Mouse (Mus musculus): ENCODE data around the gene Fyttd1. TPM values are rescaled to one million over a fixed set of nuclear protein-coding genes. Genes with fewer than 3 reads are reported as not detected.
"Not testable (repeated sequence)": the region's sequence is repeated elsewhere in the genome, so short reads cannot be mapped to it uniquely, and the experiment has no call there.

Fyttd1 gene
- total RNA-seq, 4 experiments from 2014 or later = 94.2 to 123 (median 109) TPM

GRCm38 (mm10) chr16:32878972-32879926, 1.9 kb downstream of the Fyttd1 start:
- no peak for DNase-seq (ENCODE audit: low spot score)

- no peak for DNase-seq (ENCODE audit: low spot score)
These were observed 4.2 kb downstream of the Fyttd1 start for GRCm38 (mm10) chr16:32881538-32881937.

- no peak for DNase-seq (ENCODE audit: low spot score)
These were observed 10.7 kb downstream of the Fyttd1 start for GRCm38 (mm10) chr16:32887996-32888395.

- no peak for DNase-seq (ENCODE audit: low spot score)
These were observed 12.6 kb downstream of the Fyttd1 start for GRCm38 (mm10) chr16:32889881-32890280.

- DNase-seq (ENCODE audit: low spot score) = no peak
These were observed 18.8 kb downstream of the Fyttd1 start for GRCm38 (mm10) chr16:32896126-32896525.

GRCm38 (mm10) chr16:32901360-32902050, 24.2 kb downstream of the Fyttd1 start:
- DNase-seq (ENCODE audit: low spot score) = no peak

- no peak for DNase-seq (ENCODE audit: low spot score)
These were observed 24.7 kb downstream of the Fyttd1 start for GRCm38 (mm10) chr16:32902051-32902428.

- no peak for DNase-seq (ENCODE audit: low spot score)
These were observed 28.9 kb downstream of the Fyttd1 start for GRCm38 (mm10) chr16:32906186-32906585.

- no peak for DNase-seq (ENCODE audit: low spot score)
These were observed 29.4 kb downstream of the Fyttd1 start for GRCm38 (mm10) chr16:32906727-32907126.

GRCm38 (mm10) chr16:32913212-32913611, 35.9 kb downstream of the Fyttd1 start:
- DNase-seq (ENCODE audit: low spot score) = no peak

- peak; percentile 96 for DNase-seq (ENCODE audit: low spot score)
These were observed 36.9 kb downstream of the Fyttd1 start, which contains the start of gene Lrch3 for GRCm38 (mm10) chr16:32913937-32914881. Gene Lrch3, plus strand, starts transcription at chr16:32914100.

GRCm38 (mm10) chr16:32915292-32916068, 38.2 kb downstream of the Fyttd1 start:
- no peak for DNase-seq (ENCODE audit: low spot score)

- DNase-seq (ENCODE audit: low spot score) = not testable (repeated sequence)
These were observed 49.3 kb downstream of the Fyttd1 start for GRCm38 (mm10) chr16:32926629-32927028.

GRCm38 (mm10) chr16:32927044-32927443, 49.7 kb downstream of the Fyttd1 start:
- DNase-seq (ENCODE audit: low spot score) = no peak

GRCm38 (mm10) chr16:32929918-32930317, 52.6 kb downstream of the Fyttd1 start:
- DNase-seq (ENCODE audit: low spot score) = no peak

- DNase-seq (ENCODE audit: low spot score) = no peak
These were observed 57.2 kb downstream of the Fyttd1 start for GRCm38 (mm10) chr16:32934470-32934869.

GRCm38 (mm10) chr16:32935088-32935487, 57.8 kb downstream of the Fyttd1 start:
- DNase-seq (ENCODE audit: low spot score) = no peak

GRCm38 (mm10) chr16:32937358-32937757, 60.1 kb downstream of the Fyttd1 start:
- no peak for DNase-seq (ENCODE audit: low spot score)

GRCm38 (mm10) chr16:32939301-32939700, 62.0 kb downstream of the Fyttd1 start:
- not testable (repeated sequence) for DNase-seq (ENCODE audit: low spot score)

- DNase-seq (ENCODE audit: low spot score) = not testable (repeated sequence)
These were observed 62.4 kb downstream of the Fyttd1 start for GRCm38 (mm10) chr16:32939716-32940115.

- DNase-seq (ENCODE audit: low spot score) = not testable (repeated sequence)
These were observed 63.9 kb downstream of the Fyttd1 start for GRCm38 (mm10) chr16:32941226-32941625.
